Mouse (Mus musculus) heart, embryonic 12.5 days (tissue): ENCODE data around the gene Mrgpra6. TPM values are rescaled to one million over a fixed set of nuclear protein-coding genes. Genes with fewer than 3 reads are reported as not detected.

Source experiments
- ATAC-seq: fragments of 200-750 bp; cut with Nextera tagmentation; 2 replicates; pipeline ENCODE4 v1.8.0; 2017; ENCODE audit warnings: moderate TSS enrichment, moderate library complexity; ENCODE audit not compliant: insufficient number of reproducible peaks, low FRiP score
- H3K27ac ChIP-seq: fragments of 300-500 bp; sonication (generic); 2 replicates; pipeline ENCODE4 v1.5.1; 2016; ENCODE audit warnings: mild to moderate bottlenecking, moderate library complexity; ENCODE audit not compliant: poor library complexity, severe bottlenecking
- H3K27me3 ChIP-seq: fragments of 300-500 bp; sonication (generic); replicated peaks from 2 replicates; pipeline ENCODE4 v1.6.1; 2016; ENCODE audit warnings: mild to moderate bottlenecking, moderate library complexity
- H3K36me3 ChIP-seq: fragments of 300-500 bp; sonication (generic); 2 replicates; pipeline ENCODE4 v1.6.1; 2016; ENCODE audit warnings: mild to moderate bottlenecking, moderate library complexity
- H3K4me1 ChIP-seq: fragments of 300-500 bp; sonication (generic); replicated peaks from 2 replicates; pipeline ENCODE4 v1.6.1; 2016; ENCODE audit warnings: mild to moderate bottlenecking
- H3K4me2 ChIP-seq: fragments of 300-500 bp; sonication (generic); 2 replicates; pipeline ENCODE4 v1.6.1; 2016; ENCODE audit warnings: mild to moderate bottlenecking, moderate library complexity
- H3K4me3 ChIP-seq: fragments of 300-500 bp; sonication (generic); 2 replicates; pipeline ENCODE4 v1.5.1; 2016; ENCODE audit warnings: mild to moderate bottlenecking
- H3K9ac ChIP-seq: fragments of 300-500 bp; sonication (generic); 2 replicates; pipeline ENCODE4 v1.6.1; 2016; ENCODE audit warnings: mild to moderate bottlenecking, moderate library complexity
- H3K9me3 ChIP-seq: fragments of 300-500 bp; sonication (generic); replicated peaks from 2 replicates; pipeline ENCODE4 v1.6.1; 2016; ENCODE audit warnings: mild to moderate bottlenecking, moderate library complexity
- WGBS: fragments of 180-500 bp; shearing (Covaris S2); methylation state at CpG from one replicate; pipeline ENCODE4 v1.1.7; 2016; 5-methylcytosine and 5-hydroxymethylcytosine counted together
- polyA plus RNA-seq: library from polyadenylated mRNA; unstranded; fragments of >200 nt; fragmentation: Nextera tagmentation; extraction: Ambion mirVana; gene quantifications from 2 replicates; pipeline ENCODE4 v1.2.1, GENCODE M21; 2016

Mrgpra6 gene
- polyA plus RNA-seq, 1 experiment from 2014 or later, result not detected

DNA sequence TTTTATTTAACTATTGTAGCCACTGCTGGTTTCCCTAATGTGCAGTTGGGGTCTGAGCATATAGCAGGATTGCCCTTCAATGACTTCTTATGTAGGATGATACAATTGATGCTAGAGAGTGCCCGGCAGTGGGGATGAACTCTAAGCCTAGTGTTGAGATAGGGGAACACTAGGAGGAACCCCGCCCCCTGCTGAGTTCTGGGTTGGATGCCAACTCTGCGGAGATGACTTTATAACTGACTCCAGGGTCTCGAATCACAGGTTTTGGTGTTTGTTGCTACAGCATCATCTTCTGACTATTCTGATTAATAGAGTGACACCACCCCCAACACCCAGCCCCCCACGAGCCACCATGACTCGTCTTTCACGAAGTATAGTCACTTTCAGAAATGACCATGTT is 56.4 kb downstream of the Mrgpra6 start:
- H3K27me3 ChIP-seq, result no peaks in the 10 kb centered on the region
- no peaks in the 10 kb centered on the region for H3K4me1 ChIP-seq
- no peak overlapping the region for H3K4me3 ChIP-seq
- no peaks in the 10 kb centered on the region for H3K36me3 ChIP-seq
- no peak overlapping the region for H3K9ac ChIP-seq
- H3K27ac ChIP-seq, result no peak overlapping the region
- no peak for ATAC-seq
- H3K9me3 ChIP-seq, result no peaks in the 10 kb centered on the region
- no peak overlapping the region for H3K4me2 ChIP-seq
- 74% methylated on average over 7 of the region's 7 CpGs for WGBS

DNA sequence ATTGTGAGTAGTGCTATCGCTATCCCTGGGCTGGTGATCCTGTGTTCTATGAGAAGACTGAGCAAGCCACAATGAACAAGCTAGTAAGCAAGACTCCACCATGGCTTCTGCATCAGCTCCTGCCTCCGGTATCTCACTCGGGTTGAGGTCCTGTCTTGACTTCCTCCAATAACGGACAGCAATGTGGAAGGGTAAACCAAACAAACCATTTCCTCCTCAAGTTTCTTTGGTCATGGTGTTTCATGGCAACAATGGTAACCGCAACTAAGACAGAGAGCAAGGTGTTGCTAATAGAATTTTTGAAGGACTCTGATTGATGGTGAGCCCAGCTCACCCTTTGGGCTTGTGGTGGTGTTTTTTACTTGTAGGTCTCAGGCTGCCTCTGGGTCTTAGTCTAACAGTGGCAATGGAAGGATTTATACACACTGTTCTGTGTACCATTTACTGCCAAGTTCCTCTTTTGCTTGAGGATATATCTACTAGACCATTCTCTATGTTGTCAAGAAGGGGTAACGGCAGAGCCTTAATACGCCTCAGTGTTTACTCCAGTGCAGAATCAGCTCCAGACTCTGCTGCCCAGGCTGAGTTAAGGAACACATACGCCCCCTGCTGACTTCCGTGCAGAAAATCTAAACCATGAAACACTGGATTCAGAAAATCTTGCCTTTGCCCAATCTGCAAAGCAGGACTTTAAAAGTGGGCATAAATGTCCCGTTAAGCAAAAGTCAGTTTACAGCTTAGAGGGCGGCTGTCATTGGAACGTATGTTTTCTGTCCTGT is 58.5 kb downstream of the Mrgpra6 start:
- H3K4me1 ChIP-seq, result no peaks in the 10 kb centered on the region
- ATAC-seq, result no peak
- WGBS, result 56% methylated on average over 12 of the region's 12 CpGs

DNA sequence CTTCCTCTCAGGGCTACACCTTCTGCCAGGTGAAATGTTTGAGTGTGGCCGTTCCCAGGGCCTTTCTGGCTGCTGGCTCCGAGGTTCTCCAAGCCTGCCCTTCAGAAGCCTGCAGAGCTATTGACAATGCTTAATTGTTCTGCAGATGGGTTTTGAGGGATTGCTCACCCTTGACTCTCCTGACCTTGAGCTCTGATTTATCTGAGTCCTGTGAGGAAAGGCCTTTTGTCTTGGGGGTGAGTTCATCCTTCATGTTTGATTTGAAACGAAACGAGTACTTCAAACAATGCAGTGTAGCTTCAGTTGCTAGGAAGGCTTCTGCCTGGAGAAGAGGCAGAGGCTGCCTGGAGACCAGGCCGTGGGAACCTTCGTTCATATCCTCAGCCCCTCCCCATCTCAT is 60.4 kb downstream of the Mrgpra6 start:
- H3K27me3 ChIP-seq, result 0 out of 2 replicates have a peak, but pooled peaks cover 3% of the 10 kb centered on the region
- H3K4me1 ChIP-seq, result no peaks in the 10 kb centered on the region
- no peaks in the 10 kb centered on the region for H3K9me3 ChIP-seq
- ATAC-seq, result no peak
- H3K27ac ChIP-seq, result no peak overlapping the region
- WGBS, result 46% methylated on average over 6 of the region's 6 CpGs
- H3K4me3 ChIP-seq, result no peak overlapping the region
- H3K9ac ChIP-seq, result no peak overlapping the region
- H3K36me3 ChIP-seq, result no peaks in the 10 kb centered on the region
- H3K4me2 ChIP-seq, result no peak overlapping the region

More for the DNA sequence above, 58.5 kb downstream of the Mrgpra6 start:
- H3K27ac ChIP-seq, result no peak overlapping the region
- H3K4me3 ChIP-seq, result no peak overlapping the region
- H3K4me2 ChIP-seq, result no peak overlapping the region
- H3K27me3 ChIP-seq, result 0 out of 2 replicates have a peak, but pooled peaks cover 3% of the 10 kb centered on the region
- no peaks in the 10 kb centered on the region for H3K36me3 ChIP-seq
- H3K9me3 ChIP-seq, result no peaks in the 10 kb centered on the region
- no peak overlapping the region for H3K9ac ChIP-seq

DNA sequence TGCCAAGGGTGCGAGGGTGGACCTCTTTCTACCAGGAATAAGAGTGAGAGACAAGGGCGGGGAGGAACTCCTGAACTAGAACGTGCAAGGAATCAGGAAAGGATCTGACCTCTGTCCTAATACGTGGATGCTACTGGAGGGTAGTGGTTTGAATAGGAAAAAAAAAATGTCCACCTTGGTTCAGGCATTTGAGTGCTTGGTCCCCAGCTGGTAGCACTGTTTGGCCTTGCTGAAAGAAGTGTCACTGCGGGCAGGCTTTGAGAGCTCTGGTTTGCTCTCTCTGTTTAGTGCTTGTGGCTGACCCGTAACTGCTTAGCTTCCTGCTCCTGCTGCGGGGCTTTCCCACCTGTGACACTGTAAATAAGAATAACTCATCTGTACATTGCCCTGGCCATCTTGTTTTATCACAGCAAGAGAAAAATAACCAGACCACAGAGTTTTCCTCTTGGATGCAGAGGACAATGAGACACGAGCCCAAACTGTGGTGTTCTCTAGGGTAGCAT is 64.8 kb downstream of the Mrgpra6 start:
- H3K4me3 ChIP-seq, result no peak overlapping the region
- WGBS, result 73% methylated on average over 8 of the region's 8 CpGs
- no peak overlapping the region for H3K27ac ChIP-seq
- H3K27me3 ChIP-seq, result peaks cover 14% of the 10 kb centered on the region
- no peaks in the 10 kb centered on the region for H3K36me3 ChIP-seq
- no peak overlapping the region for H3K9ac ChIP-seq
- no peaks in the 10 kb centered on the region for H3K9me3 ChIP-seq
- H3K4me1 ChIP-seq, result no peaks in the 10 kb centered on the region
- no peak for ATAC-seq
- H3K4me2 ChIP-seq, result no peak overlapping the region

Other genes with a start within 250 kb of the Mrgpra6 start
- gene Uevld, start 246.4 kb downstream of the Mrgpra6 start, polyA plus RNA-seq, result 10.0 TPM in 2 replicates
- gene Gm9999, start 221.3 kb downstream of the Mrgpra6 start, polyA plus RNA-seq, result not detected in 2 replicates
- gene Spty2d1, start 196.5 kb downstream of the Mrgpra6 start, polyA plus RNA-seq, result 19.4 and 19.8 TPM in 2 replicates
- gene Tmem86a, start 154.3 kb downstream of the Mrgpra6 start, polyA plus RNA-seq, result 19.2 and 22.0 TPM in 2 replicates
- gene Ptpn5, start 71.2 kb downstream of the Mrgpra6 start, polyA plus RNA-seq, result 0.10 TPM in 1 of 2 replicates, not detected in the other
- not detected in 2 replicates for gene Mrgpra9, start 47.9 kb upstream of the Mrgpra6 start, polyA plus RNA-seq
- not detected in 2 replicates for gene Mrgpra1, start 149.3 kb upstream of the Mrgpra6 start, polyA plus RNA-seq
- gene Mrgpra2a, start 247.2 kb upstream of the Mrgpra6 start, polyA plus RNA-seq, result not detected in 2 replicates